Mouse (Mus musculus) liver, embryonic 13.5 days (tissue): ENCODE measurements around the gene Polr2l. TPM values are rescaled to one million over a fixed set of nuclear protein-coding genes. Genes with fewer than 3 reads are reported as not detected.
A peak's percentile ranks its signal among the peaks of the same experiment; 100 is the strongest.

Experiments used
- ATAC-seq: fragments of 200-750 bp; cut with Nextera tagmentation; 2 replicates; pipeline ENCODE4 v1.8.0; 2017; ENCODE audit warnings: low read depth, mild to moderate bottlenecking, moderate number of reproducible peaks, moderate library complexity
- DNase-seq: peaks from one replicate; pipeline ENCODE4 v3.0.0; 2022
- H3K27ac ChIP-seq: fragments of 300-500 bp; sonication (generic); 2 replicates; pipeline ENCODE4 v1.5.1; 2015; ENCODE audit warnings: moderate library complexity, mild to moderate bottlenecking, inconsistent platforms
- H3K27me3 ChIP-seq: fragments of 300-500 bp; sonication (generic); 2 replicates; pipeline ENCODE4 v1.6.1; 2015; ENCODE audit warnings: mild to moderate bottlenecking, inconsistent platforms
- H3K36me3 ChIP-seq: fragments of 300-500 bp; sonication (generic); 2 replicates; pipeline ENCODE4 v1.6.1; 2015; ENCODE audit warnings: mild to moderate bottlenecking, inconsistent platforms
- H3K4me1 ChIP-seq: fragments of 300-500 bp; sonication (generic); replicated peaks from 2 replicates; pipeline ENCODE4 v1.6.1; 2015; ENCODE audit warnings: inconsistent platforms
- H3K4me2 ChIP-seq: fragments of 300-500 bp; sonication (generic); 2 replicates; pipeline ENCODE4 v1.6.1; 2015; ENCODE audit warnings: inconsistent platforms, mild to moderate bottlenecking, moderate library complexity
- H3K4me3 ChIP-seq: fragments of 300-500 bp; sonication (generic); replicated peaks from 2 replicates; pipeline ENCODE4 v1.5.1; 2015; ENCODE audit warnings: mild to moderate bottlenecking, inconsistent platforms
- H3K9ac ChIP-seq: fragments of 300-500 bp; sonication (generic); 2 replicates; pipeline ENCODE4 v1.6.1; 2015; ENCODE audit warnings: mild to moderate bottlenecking, inconsistent platforms
- H3K9me3 ChIP-seq: fragments of 300-500 bp; sonication (generic); replicated peaks from 2 replicates; pipeline ENCODE4 v1.6.1; 2016; ENCODE audit warnings: inconsistent platforms
- WGBS: fragments of 180-500 bp; shearing (Covaris S2); methylation state at CpG from one replicate; pipeline ENCODE4 v1.1.7; 2015; ENCODE audit not compliant: insufficient replicate concordance; 5-methylcytosine and 5-hydroxymethylcytosine counted together
- polyA plus RNA-seq: library from polyadenylated mRNA; unstranded; fragments of >200 nt; fragmentation: Nextera tagmentation; extraction: Ambion mirVana; gene quantifications from 2 replicates; pipeline ENCODE4 v1.2.1, GENCODE M21; 2015

Gene Polr2l
- polyA plus RNA-seq, 1 experiment from 2014 or later = 72.4 TPM

DNA sequence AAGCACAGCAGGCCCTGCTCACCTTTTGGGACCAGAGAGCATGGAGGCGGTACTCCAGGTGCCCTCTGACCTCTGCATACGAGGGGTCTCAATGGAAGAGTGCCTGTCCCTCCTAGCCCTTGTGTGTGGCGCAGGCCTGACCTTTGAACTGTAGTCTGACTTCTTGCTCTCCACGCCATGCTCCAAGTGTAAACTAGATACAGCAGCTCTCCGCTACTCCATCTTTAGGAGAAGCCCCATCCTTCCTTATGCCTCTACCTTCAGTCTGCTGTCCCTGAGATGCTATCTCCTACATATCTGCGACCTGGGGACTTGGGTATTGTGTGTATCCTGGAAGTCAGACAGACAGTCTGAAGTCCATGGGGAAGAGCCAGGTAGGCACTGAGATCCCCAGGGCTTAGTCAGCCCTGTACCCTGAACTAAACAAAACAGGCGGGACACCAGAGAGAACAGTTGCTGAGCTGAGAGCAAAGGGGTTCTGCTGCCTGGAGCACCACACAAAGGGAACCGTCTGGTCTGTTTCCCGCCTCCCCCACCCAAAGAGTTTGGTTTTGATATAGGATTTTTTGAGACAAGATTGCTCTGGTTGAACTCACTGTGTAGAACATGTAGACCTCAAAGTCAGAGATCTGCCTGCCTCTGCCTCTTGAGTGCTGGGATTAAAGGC, 38.9 kb downstream of the Polr2l start:
- H3K9ac ChIP-seq = peak overlapping the region; percentile 83
- H3K4me3 ChIP-seq = peak overlapping the region; percentile 71
- no peaks in the 10 kb centered on the region for H3K9me3 ChIP-seq
- peaks cover 76% of the 10 kb centered on the region for H3K4me1 ChIP-seq
- peaks cover 64% of the 10 kb centered on the region for H3K36me3 ChIP-seq
- ATAC-seq = no peak
- DNase-seq = no peak
- WGBS = 64% methylated on average over 9 of the region's 9 CpGs
- H3K4me2 ChIP-seq = peak overlapping the region; percentile 93
- H3K27ac ChIP-seq = peak overlapping the region; percentile 75
- no peaks in the 10 kb centered on the region for H3K27me3 ChIP-seq

GRCm38 (mm10) chr7:141435129-141435855, 39.6 kb downstream of the Polr2l start:
- WGBS = 5% methylated on average over 17 of the region's 17 CpGs
- peaks cover 64% of the 10 kb centered on the region for H3K36me3 ChIP-seq
- H3K4me3 ChIP-seq = peak overlapping the region; percentile 71
- peak overlapping the region; percentile 60 for H3K9ac ChIP-seq
- H3K4me2 ChIP-seq = peak overlapping the region; percentile 93
- peak overlapping the region; percentile 75 for H3K27ac ChIP-seq
- no peaks in the 10 kb centered on the region for H3K27me3 ChIP-seq
- H3K4me1 ChIP-seq = peaks cover 74% of the 10 kb centered on the region
- no peaks in the 10 kb centered on the region for H3K9me3 ChIP-seq
- DNase-seq (peak; percentile 78), ATAC-seq (peak; percentile 71)

DNA sequence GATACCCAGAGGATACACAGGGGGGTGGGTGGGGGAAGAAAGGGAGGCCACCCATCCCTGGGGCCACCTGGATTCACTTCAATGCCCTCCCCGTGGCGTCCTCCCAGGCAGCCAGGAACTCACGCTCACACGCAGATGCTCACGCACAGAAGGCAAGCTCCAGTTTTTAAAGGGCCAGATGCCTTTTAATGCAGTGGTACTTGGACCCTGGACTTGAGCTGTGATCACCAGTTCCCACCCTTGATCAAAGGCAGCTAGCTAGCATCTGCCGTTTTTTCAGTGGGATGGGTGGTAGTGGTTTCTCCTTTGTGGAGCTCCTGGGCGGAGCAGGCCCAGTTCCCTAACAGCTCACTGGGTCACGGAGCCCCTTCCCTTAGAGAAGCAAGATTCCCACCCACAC, 40.5 kb downstream of the Polr2l start:
- Histone ChIP-seq H3K4me1 (peaks cover 78% of the 10 kb centered on the region), H3K4me2 (peak overlapping the region; percentile 93), H3K4me3 (peak overlapping the region; percentile 71), H3K36me3 (peaks cover 58% of the 10 kb centered on the region), H3K27me3 (no peaks in the 10 kb centered on the region), H3K27ac (peak overlapping the region; percentile 40), H3K9me3 (no peaks in the 10 kb centered on the region), H3K9ac (peak overlapping the region; percentile 60)
- DNase-seq (no peak), ATAC-seq (no peak)
- 33% methylated on average over 8 of the region's 8 CpGs for WGBS

DNA sequence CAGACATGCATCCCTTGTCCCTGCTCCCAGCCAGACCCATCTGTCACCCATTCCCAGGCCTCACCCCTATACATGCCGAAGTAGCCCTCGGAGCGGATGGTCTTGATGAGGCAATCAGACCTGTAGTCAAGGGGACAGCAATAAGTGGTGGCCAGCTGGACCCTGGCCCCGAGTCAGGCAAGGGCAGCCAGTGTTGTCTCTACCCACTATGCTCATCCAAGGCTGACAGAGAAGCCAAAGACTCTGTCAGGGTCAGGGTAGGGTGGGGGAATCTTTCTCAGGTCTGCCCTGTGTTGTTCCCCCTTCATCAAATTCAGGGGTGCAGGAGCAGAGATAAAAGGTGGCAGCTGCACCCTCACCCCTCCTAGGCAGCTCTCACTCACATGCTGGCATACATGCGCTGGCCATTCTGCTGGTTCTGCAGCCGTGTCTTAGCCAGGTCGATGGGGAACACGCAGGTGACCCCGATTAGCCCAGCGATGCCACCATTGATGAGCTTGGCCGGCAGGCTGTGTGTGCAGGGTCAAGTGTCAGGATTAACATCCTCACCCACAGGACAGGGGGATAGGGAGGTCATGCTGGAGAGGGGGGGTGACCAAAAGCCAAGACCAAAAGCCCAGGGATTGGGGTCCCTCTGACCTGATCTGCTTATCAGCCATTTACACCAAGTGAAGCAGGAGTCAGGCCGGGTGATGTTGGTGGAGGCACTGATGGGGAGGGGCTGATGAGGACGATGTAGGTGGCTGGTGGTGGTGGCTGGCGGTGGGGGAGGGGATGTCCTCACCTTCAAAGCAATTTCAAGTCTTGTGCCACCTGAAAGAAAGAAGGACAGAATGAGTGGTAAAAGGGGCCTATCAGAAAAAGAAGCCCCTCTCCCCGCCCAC, 41.2 kb downstream of the Polr2l start:
- ATAC-seq = no peak
- no peak for DNase-seq
- H3K9ac ChIP-seq = no peak overlapping the region
- no peaks in the 10 kb centered on the region for H3K27me3 ChIP-seq
- peak overlapping the region; percentile 93 for H3K4me2 ChIP-seq
- peaks cover 81% of the 10 kb centered on the region for H3K4me1 ChIP-seq
- peaks cover 51% of the 10 kb centered on the region for H3K36me3 ChIP-seq
- no peaks in the 10 kb centered on the region for H3K9me3 ChIP-seq
- peak overlapping the region; percentile 71 for H3K4me3 ChIP-seq
- H3K27ac ChIP-seq = no peak overlapping the region
- WGBS = 77% methylated on average over 15 of the region's 15 CpGs

GRCm38 (mm10) chr7:141432741-141433516, 42.0 kb downstream of the Polr2l start:
- H3K4me3 ChIP-seq = no peak overlapping the region
- DNase-seq = no peak
- H3K9ac ChIP-seq = no peak overlapping the region
- ATAC-seq = no peak
- H3K36me3 ChIP-seq = peaks cover 43% of the 10 kb centered on the region
- H3K4me1 ChIP-seq = peaks cover 75% of the 10 kb centered on the region
- 77% methylated on average over 6 of the region's 6 CpGs for WGBS
- no peaks in the 10 kb centered on the region for H3K9me3 ChIP-seq
- no peak overlapping the region for H3K4me2 ChIP-seq
- H3K27me3 ChIP-seq = no peaks in the 10 kb centered on the region
- no peak overlapping the region for H3K27ac ChIP-seq

- no peak for DNase-seq
- Histone ChIP-seq H3K27me3 (no peaks in the 10 kb centered on the region; the same call in 1 of the 2 replicates), H3K4me3 (no peak overlapping the region), H3K27ac (no peak overlapping the region), H3K36me3 (peaks cover 40% of the 10 kb centered on the region), H3K9me3 (no peaks in the 10 kb centered on the region), H3K4me1 (peaks cover 73% of the 10 kb centered on the region), H3K9ac (no peak overlapping the region), H3K4me2 (no peak overlapping the region)
- ATAC-seq = no peak
- WGBS = 69% methylated on average over 8 of the region's 8 CpGs
Observed at GRCm38 (mm10) chr7:141432186-141432611, 42.7 kb downstream of the Polr2l start.

DNA sequence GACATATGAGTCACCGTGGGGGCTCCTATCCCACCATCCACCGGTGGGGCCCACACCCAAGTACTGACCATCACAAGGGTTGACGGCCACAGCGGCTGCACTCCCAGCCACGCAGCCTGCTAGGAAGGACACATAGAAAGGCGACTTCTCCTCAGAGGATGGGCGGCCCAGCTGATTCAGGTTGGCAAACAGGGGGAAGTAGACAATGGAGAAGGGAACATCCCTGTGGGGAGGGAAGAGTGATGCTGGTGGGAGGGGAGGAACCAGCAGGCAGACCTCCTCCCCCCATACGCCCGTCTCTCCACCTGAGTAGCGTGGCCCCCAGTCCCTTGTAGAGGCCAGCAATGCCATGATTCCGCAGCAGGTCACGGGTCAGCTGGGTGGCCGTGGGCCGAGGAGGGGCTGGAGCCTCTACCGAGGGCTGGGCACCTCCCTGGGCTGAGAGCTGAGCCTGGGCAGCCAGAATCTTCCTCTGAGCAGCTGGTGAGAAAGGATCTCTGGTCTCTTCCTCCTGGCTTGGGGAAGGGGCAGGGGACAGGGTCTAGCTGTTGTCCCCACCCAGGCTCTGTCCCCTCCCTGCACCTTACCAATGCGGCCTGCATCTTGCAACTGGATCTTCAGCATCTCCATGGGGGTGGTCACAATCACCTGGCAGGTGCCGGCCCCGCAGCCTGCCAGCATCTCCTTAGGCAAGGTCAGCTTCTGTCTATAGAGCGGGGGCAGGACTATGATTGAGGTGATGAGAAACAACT, 43.3 kb downstream of the Polr2l start:
- H3K27me3 ChIP-seq = no peaks in the 10 kb centered on the region; the same call in 1 of the 2 replicates
- WGBS = 82% methylated on average over 19 of the region's 19 CpGs
- no peak overlapping the region for H3K27ac ChIP-seq
- H3K9ac ChIP-seq = no peak overlapping the region
- peaks cover 73% of the 10 kb centered on the region for H3K4me1 ChIP-seq
- ATAC-seq = no peak
- no peaks in the 10 kb centered on the region for H3K9me3 ChIP-seq
- H3K4me3 ChIP-seq = no peak overlapping the region
- H3K36me3 ChIP-seq = peaks cover 40% of the 10 kb centered on the region
- no peak for DNase-seq
- no peak overlapping the region for H3K4me2 ChIP-seq

GRCm38 (mm10) chr7:141430585-141431240, 44.2 kb downstream of the Polr2l start:
- Histone ChIP-seq H3K27ac (no peak overlapping the region), H3K36me3 (peaks cover 40% of the 10 kb centered on the region), H3K9ac (0 out of 2 replicates have a peak overlapping the region, but pooled peaks have one; percentile 3), H3K4me3 (no peak overlapping the region), H3K9me3 (no peaks in the 10 kb centered on the region), H3K27me3 (peaks cover 1% of the 10 kb centered on the region; the same call in 1 of the 2 replicates), H3K4me1 (peaks cover 68% of the 10 kb centered on the region), H3K4me2 (no peak overlapping the region)
- DNase-seq (no peak), ATAC-seq (no peak)
- WGBS = 85% methylated on average over 9 of the region's 9 CpGs

GRCm38 (mm10) chr7:141429840-141430584, 44.9 kb downstream of the Polr2l start:
- no peak for DNase-seq
- no peaks in the 10 kb centered on the region for H3K9me3 ChIP-seq

More at GRCm38 (mm10) chr7:141429840-141430584, 44.9 kb downstream of the Polr2l start:
- 0 out of 2 replicates have a peak overlapping the region, but pooled peaks have one; percentile 3 for H3K9ac ChIP-seq
- H3K27ac ChIP-seq = peak overlapping the region; percentile 12; the same call in 1 of the 2 replicates
- H3K4me2 ChIP-seq = no peak overlapping the region
- peaks cover 40% of the 10 kb centered on the region for H3K36me3 ChIP-seq
- H3K4me1 ChIP-seq = peaks cover 62% of the 10 kb centered on the region
- H3K27me3 ChIP-seq = peaks cover 3% of the 10 kb centered on the region; the same call in 1 of the 2 replicates
- 60% methylated on average over 9 of the region's 9 CpGs for WGBS
- 0 out of 2 replicates have a peak, but pooled peaks have one; percentile 11 for ATAC-seq
- H3K4me3 ChIP-seq = no peak overlapping the region
